Mouse (Mus musculus) lung, adult 2 months (tissue): Measurements from ENCODE around the gene Gm10639. TPM values are rescaled to one million over a fixed set of nuclear protein-coding genes. Genes with fewer than 3 reads are reported as not detected.
"Not testable (repeated sequence)": the region's sequence is repeated elsewhere in the genome, so short reads cannot be mapped to it uniquely, and the experiment has no call there.

Experiments used
- DNase-seq: peaks from one replicate; pipeline ENCODE4 v3.0.0; 2022
- H3K4me1 ChIP-seq: fragments of 200-500 bp; 2 replicates; pipeline ENCODE4 v1.6.1; 2011; ENCODE audit warnings: low read length; ENCODE audit not compliant: control insufficient read depth, insufficient read depth
- H3K4me3 ChIP-seq: fragments of 200-500 bp; replicated peaks from 2 replicates; pipeline ENCODE3; 2011; ENCODE audit warnings: low read depth, mild to moderate bottlenecking, control low read depth, low read length; ENCODE audit errors: extremely low read depth
- CTCF ChIP-seq: fragments of 200-500 bp; IDR thresholded peaks from 2 replicates; pipeline ENCODE4 v1.5.1; 2011; ENCODE audit warnings: mild to moderate bottlenecking, low read length, control low read depth; ENCODE audit not compliant: insufficient read depth
- POLR2A ChIP-seq: fragments of 200-500 bp; IDR thresholded peaks from 2 replicates; pipeline ENCODE4 v1.6.1; 2011; ENCODE audit warnings: low read depth, mild to moderate bottlenecking, control low read depth, low read length, borderline replicate concordance; ENCODE audit errors: extremely low read depth
- WGBS: fragments of 180-500 bp; shearing (Covaris S2); methylation state at CpG from one replicate; pipeline ENCODE4 v1.1.7; 2018; 5-methylcytosine and 5-hydroxymethylcytosine counted together
- polyA plus RNA-seq: library from polyadenylated mRNA; depleted of rRNA; stranded (reverse); fragments of >200 nt; gene quantifications from 2 replicates; pipeline ENCODE4 v1.2.3, GENCODE M21; 2012

The Gm10639 gene
- polyA plus RNA-seq, 1 experiment = not detected

- no peak for DNase-seq
- TF ChIP-seq POLR2A (no peak), CTCF (no peak)
- Histone ChIP-seq H3K4me1 (no peaks in the 10 kb centered on the region), H3K4me3 (no peak overlapping the region)
- WGBS = 79% methylated on average over 1 of the region's 1 CpGs
Observed at GRCm38 (mm10) chr9:78298232-78298631, 8.5 kb downstream of the Gm10639 start.

GRCm38 (mm10) chr9:78299143-78299542, 9.4 kb downstream of the Gm10639 start:
- not testable (repeated sequence) for H3K4me1 ChIP-seq, DNase-seq, H3K4me3 ChIP-seq
- WGBS = 44% methylated on average over 1 of the region's 1 CpGs

- not testable (repeated sequence) for H3K4me3 ChIP-seq, H3K4me1 ChIP-seq, DNase-seq
- WGBS = 74% methylated on average over 3 of the region's 3 CpGs
Observed at GRCm38 (mm10) chr9:78308122-78308521, 18.4 kb downstream of the Gm10639 start.

GRCm38 (mm10) chr9:78314696-78315095, 25.0 kb downstream of the Gm10639 start, which contains the start of gene Omt2a:
Gene Omt2a (minus strand): TSS chr9:78314796.
- H3K4me1 ChIP-seq = no peaks in the 10 kb centered on the region
- 71% methylated on average over 2 of the region's 2 CpGs for WGBS
- no peak for TF ChIP-seq CTCF
- TF ChIP-seq POLR2A = no peak
- no peak for DNase-seq
- H3K4me3 ChIP-seq = no peak within 1 kb of the TSS

GRCm38 (mm10) chr9:78319499-78319898, 29.8 kb downstream of the Gm10639 start:
- TF ChIP-seq POLR2A (no peak), CTCF (no peak)
- 13% methylated on average over 1 of the region's 1 CpGs for WGBS
- no peak for DNase-seq
- H3K4me3 ChIP-seq = no peak overlapping the region
- H3K4me1 ChIP-seq = no peaks in the 10 kb centered on the region

GRCm38 (mm10) chr9:78327289-78327688, 37.6 kb downstream of the Gm10639 start, which contains the start of gene Omt2b:
Gene Omt2b (plus strand): TSS chr9:78327589.
- not testable (repeated sequence) for H3K4me1 ChIP-seq, DNase-seq, H3K4me3 ChIP-seq
- 73% methylated on average over 1 of the region's 1 CpGs for WGBS

- DNase-seq, H3K4me1 ChIP-seq, H3K4me3 ChIP-seq: not testable (repeated sequence)
Observed at GRCm38 (mm10) chr9:78337050-78337449, 47.3 kb downstream of the Gm10639 start.

GRCm38 (mm10) chr9:78340324-78340723, 50.6 kb downstream of the Gm10639 start:
- peak; percentile 58 for TF ChIP-seq CTCF
- WGBS = 21% methylated on average over 8 of the region's 8 CpGs
- not testable (repeated sequence) for H3K4me1 ChIP-seq, H3K4me3 ChIP-seq
- peak; percentile 40 for DNase-seq

- DNase-seq, H3K4me1 ChIP-seq, H3K4me3 ChIP-seq: not testable (repeated sequence)
- 87% methylated on average over 4 of the region's 4 CpGs for WGBS
Observed at GRCm38 (mm10) chr9:78342494-78342893, 52.8 kb downstream of the Gm10639 start.

GRCm38 (mm10) chr9:78343055-78343454, 53.3 kb downstream of the Gm10639 start:
- not testable (repeated sequence) for H3K4me3 ChIP-seq, DNase-seq, H3K4me1 ChIP-seq
- WGBS = 80% methylated on average over 9 of the region's 9 CpGs

GRCm38 (mm10) chr9:78345235-78345634, 55.5 kb downstream of the Gm10639 start:
- not testable (repeated sequence) for DNase-seq, H3K4me1 ChIP-seq, H3K4me3 ChIP-seq
- WGBS = 30% methylated on average over 4 of the region's 4 CpGs

- H3K4me3 ChIP-seq = no peak overlapping the region
- TF ChIP-seq POLR2A = no peak
- 50% methylated on average over 3 of the region's 3 CpGs for WGBS
- DNase-seq = no peak
- no peaks in the 10 kb centered on the region for H3K4me1 ChIP-seq
Observed at GRCm38 (mm10) chr9:78347004-78347403, 57.3 kb downstream of the Gm10639 start.

- not testable (repeated sequence) for DNase-seq, H3K4me3 ChIP-seq, H3K4me1 ChIP-seq
- WGBS = 60% methylated on average over 6 of the region's 6 CpGs
Observed at GRCm38 (mm10) chr9:78348206-78349004, 58.7 kb downstream of the Gm10639 start.

- H3K4me1 ChIP-seq, H3K4me3 ChIP-seq, DNase-seq: not testable (repeated sequence)
- WGBS = 68% methylated on average over 3 of the region's 3 CpGs
Observed at GRCm38 (mm10) chr9:78349141-78349540, 59.4 kb downstream of the Gm10639 start.

- not testable (repeated sequence) for H3K4me1 ChIP-seq, DNase-seq, H3K4me3 ChIP-seq
Observed at GRCm38 (mm10) chr9:78350007-78350406, 60.3 kb downstream of the Gm10639 start.
